Mouse (Mus musculus) retina, postnatal 7 days (tissue): ENCODE measurements around the gene Gal3st2b.
"Not testable (repeated sequence)": the region's sequence is repeated elsewhere in the genome, so short reads cannot be mapped to it uniquely, and the experiment has no call there.

Source experiments
- DNase-seq: peaks from one replicate; pipeline ENCODE4 v3.0.0-alpha.2; 2012; ENCODE audit warnings: low read depth, low spot score

Gene Gal3st2b

GRCm38 (mm10) chr1:93980932-93981331 is 62.8 kb downstream of the Gal3st2b start:
- not testable (repeated sequence) for DNase-seq

GRCm38 (mm10) chr1:93986167-93986566 is 68.1 kb downstream of the Gal3st2b start:
- DNase-seq = no peak

- DNase-seq = no peak
Measured at GRCm38 (mm10) chr1:93988786-93989185, 70.7 kb downstream of the Gal3st2b start.

DNA sequence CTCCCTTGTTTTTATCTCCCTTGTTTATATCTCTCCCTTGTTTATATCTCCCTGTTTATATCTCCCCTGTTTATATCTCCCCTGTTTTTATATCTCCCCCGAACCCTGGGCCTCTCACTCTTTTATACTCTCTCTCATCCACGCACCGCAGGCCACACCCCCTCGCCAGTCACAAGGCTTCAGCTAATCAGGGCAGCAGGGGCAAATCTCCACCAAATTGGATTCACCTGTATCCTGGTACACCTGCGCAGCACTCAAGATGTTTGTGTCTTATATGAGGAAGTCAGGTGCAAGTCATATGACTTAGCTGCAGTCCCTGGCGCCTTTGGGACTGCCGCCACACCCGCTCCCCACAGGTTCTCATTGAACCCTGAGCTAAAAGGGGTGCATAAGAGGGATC is 72.1 kb downstream of the Gal3st2b start, which contains the start of gene Gal3st2c:
Gal3st2c (plus strand) TSS at position 301 of the 400 bp plus-strand sequence.
- DNase-seq = not testable (repeated sequence)

DNA sequence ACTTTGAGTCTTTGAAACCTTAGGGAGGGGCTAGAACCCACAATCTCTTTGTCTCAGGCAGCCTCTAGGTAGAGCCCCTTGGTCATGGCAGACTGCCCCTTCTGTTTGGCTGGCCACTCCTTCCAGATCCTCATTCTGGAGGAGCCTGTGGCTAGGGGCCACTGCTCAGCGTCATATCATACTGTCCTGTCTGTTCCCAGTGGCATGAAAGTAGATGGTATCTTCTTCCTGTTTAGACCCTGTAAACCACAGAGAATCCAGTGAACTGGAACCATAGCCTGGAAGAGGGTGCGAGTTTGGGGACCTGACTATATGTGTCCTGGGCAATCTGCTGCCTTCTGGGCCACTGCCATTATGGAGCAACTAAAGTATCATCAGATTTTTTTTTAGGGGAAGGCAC is 73.0 kb downstream of the Gal3st2b start:
- not testable (repeated sequence) for DNase-seq

DNA sequence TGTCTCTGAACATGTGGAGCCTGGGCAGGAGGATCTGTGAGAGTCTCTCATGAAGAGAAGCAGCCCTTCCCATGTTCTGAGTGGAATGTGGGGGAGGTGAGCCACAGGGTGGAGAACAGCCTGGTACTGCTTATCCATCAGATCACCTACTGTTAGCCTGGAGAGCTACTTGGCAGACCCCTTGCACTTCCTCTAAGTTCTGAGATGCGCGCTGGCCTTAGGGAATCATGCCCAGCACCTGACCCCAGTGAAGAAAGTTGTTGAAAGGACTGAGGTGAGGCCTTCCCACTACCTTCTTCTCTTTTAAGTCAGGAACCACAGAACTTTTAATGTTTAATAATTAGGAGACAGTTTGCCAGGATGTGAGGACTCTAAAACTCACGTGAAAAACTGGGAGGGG is 73.4 kb downstream of the Gal3st2b start:
- not testable (repeated sequence) for DNase-seq
